Mouse (Mus musculus) MN1 (cell line): ENCODE data around the gene Tsen34.
"Not testable (repeated sequence)": the region's sequence is repeated elsewhere in the genome, so short reads cannot be mapped to it uniquely, and the experiment has no call there.

Experiments used
- DNase-seq: peaks from one replicate; pipeline ENCODE4 v3.0.0-alpha.2; 2016; ENCODE audit warnings: low spot score

Gene Tsen34

DNA sequence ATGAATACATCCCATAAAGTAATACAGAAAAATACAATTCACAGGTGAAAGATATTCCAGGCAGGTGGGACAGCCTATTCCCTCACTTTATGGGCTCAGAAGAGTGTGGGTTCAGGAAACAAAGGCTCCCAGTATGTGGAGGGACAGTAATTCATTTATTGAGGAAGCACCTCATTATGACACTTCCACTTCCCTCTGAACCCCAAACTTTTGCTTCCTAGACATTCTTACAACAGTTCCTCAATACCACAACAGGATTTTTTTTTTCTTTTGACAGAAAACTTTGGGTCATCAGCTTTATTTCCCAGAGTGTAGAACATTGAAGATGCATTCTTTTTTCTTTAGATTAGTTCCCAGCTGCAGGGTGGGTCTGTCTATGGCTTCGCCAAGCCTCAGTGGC lies 40.0 kb downstream of the Tsen34 start:
- DNase-seq, result not testable (repeated sequence)
